8 mouse cellular contexts compared by ENCODE assay signal in the genomic region with DNA sequence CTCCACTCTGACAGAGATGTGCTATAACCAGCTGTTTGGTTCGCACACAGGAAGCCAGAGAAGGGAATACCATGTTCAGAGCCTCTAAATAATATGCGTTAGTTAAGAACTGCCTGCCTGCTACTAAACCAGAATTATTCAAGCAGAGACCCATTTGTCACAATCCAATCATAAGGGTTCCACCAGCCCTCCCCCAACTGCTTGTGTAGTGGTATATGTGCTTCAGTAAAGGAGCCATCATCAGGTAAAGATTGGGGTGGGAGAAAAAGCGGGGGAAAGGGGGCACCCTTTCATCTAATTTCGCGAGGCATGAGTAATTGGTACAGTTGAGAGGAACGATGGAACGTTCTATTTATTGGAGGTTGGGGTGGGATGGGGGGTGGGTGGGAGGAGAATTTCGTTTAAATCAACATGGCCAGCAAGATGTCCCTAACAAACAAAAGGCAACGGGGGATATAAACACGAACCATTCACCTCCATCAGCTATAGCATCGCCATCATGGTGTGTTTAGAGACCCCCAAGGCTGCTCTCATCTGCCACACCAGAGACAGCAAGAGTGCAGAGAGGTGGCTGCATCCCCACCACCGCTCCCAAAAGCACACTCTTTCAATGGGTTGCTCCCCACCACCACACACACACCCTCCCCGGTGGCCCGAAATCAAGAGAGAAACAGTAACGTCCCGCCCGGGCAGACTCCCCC. TPM values are rescaled to one million over a fixed set of nuclear protein-coding genes. Genes with fewer than 3 reads are reported as not detected.
DNase-seq lines count a peak whose midpoint lies in the region; ATAC-seq and TF ChIP-seq lines count a peak whose summit lies in the region.

No protein-coding gene starts in this region.

- H3K9me3 ChIP-seq in heart, embryonic 10.5 days: no peaks in the 10 kb centered on the region
- no peaks in the 10 kb centered on the region for H3K9me3 ChIP-seq in hindbrain, embryonic 11.5 days (ENCODE audit: control insufficient read depth, low read length)
- no peaks in the 10 kb centered on the region for H3K9me3 ChIP-seq in midbrain, embryonic 11.5 days (ENCODE audit: control insufficient read depth, low read length)

- peak overlapping the region; percentile 70 for H3K4me2 ChIP-seq in hindbrain, embryonic 11.5 days (replicated peaks; ENCODE audit: low read depth, low read length)
- H3K4me2 ChIP-seq in midbrain, embryonic 11.5 days: peak overlapping the region; percentile 63

- H3K36me3 ChIP-seq in heart, embryonic 10.5 days: peaks cover 1% of the 10 kb centered on the region; the same call in 1 of the 2 replicates
- H3K36me3 ChIP-seq in thymus, adult 2 months (ENCODE audit: control insufficient read depth, insufficient read depth, low read length): no peaks in the 10 kb centered on the region
- H3K36me3 ChIP-seq in hindbrain, embryonic 11.5 days (ENCODE audit: control insufficient read depth, insufficient read depth, low read length): no peaks in the 10 kb centered on the region
- H3K36me3 ChIP-seq in midbrain, embryonic 11.5 days (ENCODE audit: control insufficient read depth, insufficient read depth, low read length): no peaks in the 10 kb centered on the region

- peak; percentile 36; the same call in 1 of the 2 replicates for ATAC-seq in hindbrain, embryonic 11.5 days (ENCODE audit: low FRiP score)
- ATAC-seq in midbrain, embryonic 11.5 days (ENCODE audit: low FRiP score): 0 out of 2 replicates have a peak, but pooled peaks have one; percentile 17

- intact Hi-C loops in heart, postnatal 25 days (cut with DNase I): loop anchor here (2.0 to 5.0 kb wide), 4 partner anchors 37 to 145 kb away; no protein-coding TSS in a partner anchor

- peaks cover 26% of the 10 kb centered on the region for H3K4me1 ChIP-seq in heart, embryonic 10.5 days
- H3K4me1 ChIP-seq in thymus, adult 2 months (replicated peaks; ENCODE audit: control insufficient read depth, insufficient read depth, low read length): peaks cover 7% of the 10 kb centered on the region
- H3K4me1 ChIP-seq in hindbrain, embryonic 11.5 days (replicated peaks; ENCODE audit: control insufficient read depth, insufficient read depth, low read length): peaks cover 3% of the 10 kb centered on the region; the same call in 1 of the 2 replicates
- peaks cover 13% of the 10 kb centered on the region for H3K4me1 ChIP-seq in midbrain, embryonic 11.5 days (ENCODE audit: control insufficient read depth, insufficient read depth, low read length)

- H3K9ac ChIP-seq in hindbrain, embryonic 11.5 days (ENCODE audit: low read depth, low read length): peak overlapping the region; percentile 83
- H3K9ac ChIP-seq in midbrain, embryonic 11.5 days (ENCODE audit: low read length): peak overlapping the region; percentile 89

- peak overlapping the region; percentile 99 for H3K4me3 ChIP-seq in heart, embryonic 10.5 days
- H3K4me3 ChIP-seq in thymus, adult 2 months (ENCODE audit: control insufficient read depth, insufficient read depth, low read length): peak overlapping the region; percentile 79
- peak overlapping the region; percentile 71 for H3K4me3 ChIP-seq in hindbrain, embryonic 11.5 days (ENCODE audit: low read depth, low read length)
- peak overlapping the region; percentile 91 for H3K4me3 ChIP-seq in midbrain, embryonic 11.5 days (ENCODE audit: low read depth, low read length)

- DNase-seq in heart, embryonic 10.5 days (ENCODE audit: low spot score): no peak
- DNase-seq in heart, postnatal 25 days (ENCODE audit: low spot score): no peak
- peak; percentile 11 for DNase-seq in thymus, adult 2 months
- no peak for DNase-seq in thymus, postnatal 10 days (ENCODE audit: low spot score in 2 of 2)
- DNase-seq in hindbrain, embryonic 11.5 days (ENCODE audit: low spot score): peak; percentile 34
- peak; percentile 95 for DNase-seq in midbrain, embryonic 11.5 days (ENCODE audit: low spot score, missing footprints)
- DNase-seq in natural killer cell, adult 2 months (ENCODE audit: low spot score in 2 of 2): no peak
- no peak for DNase-seq in spleen, adult 18-20 months

- TF ChIP-seq POLR2A in thymus, adult 2 months (IDR thresholded peaks at IDR 0.05; ENCODE audit: control insufficient read depth, extremely low read depth, insufficient read depth, low read length, poor library complexity): no peak

- no peak for TF ChIP-seq CTCF in thymus, adult 2 months (IDR thresholded peaks at IDR 0.05; ENCODE audit: borderline replicate concordance, control insufficient read depth, extremely low read depth, insufficient read depth, low read length, poor library complexity)

- WGBS in heart, embryonic 10.5 days: 4% methylated on average over 17 of the region's 17 CpGs
- WGBS in thymus, adult 2 months: 2% methylated on average over 17 of the region's 17 CpGs
- 3% methylated on average over 17 of the region's 17 CpGs for WGBS in hindbrain, embryonic 11.5 days
- WGBS in midbrain, embryonic 11.5 days: 3% methylated on average over 17 of the region's 17 CpGs

- peak overlapping the region; percentile 96 for H3K27ac ChIP-seq in heart, embryonic 10.5 days
- H3K27ac ChIP-seq in thymus, adult 2 months (ENCODE audit: control insufficient read depth, insufficient read depth, low read length): no peak overlapping the region
- peak overlapping the region; percentile 95 for H3K27ac ChIP-seq in hindbrain, embryonic 11.5 days (ENCODE audit: low read depth, low read length)
- H3K27ac ChIP-seq in midbrain, embryonic 11.5 days (ENCODE audit: low read depth, low read length): peak overlapping the region; percentile 91

- H3K27me3 ChIP-seq in heart, embryonic 10.5 days (ENCODE audit: insufficient read depth, poor library complexity, severe bottlenecking): no peaks in the 10 kb centered on the region
- H3K27me3 ChIP-seq in thymus, adult 2 months (ENCODE audit: control insufficient read depth, insufficient read depth, low read length): no peaks in the 10 kb centered on the region
- H3K27me3 ChIP-seq in hindbrain, embryonic 11.5 days (ENCODE audit: control insufficient read depth, insufficient read depth, low read length): no peaks in the 10 kb centered on the region
- no peaks in the 10 kb centered on the region for H3K27me3 ChIP-seq in midbrain, embryonic 11.5 days (ENCODE audit: control insufficient read depth, insufficient read depth, low read length)

RNA-seq across cellular contexts. Expression of gene Pias1, which starts 8.1 kb away (rescaled TPM):
- polyA plus RNA-seq in heart, embryonic 10.5 days (2016; fragmentation: Nextera tagmentation; extraction: Ambion mirVana): 40.8 and 43.8 TPM in 2 replicates
- total RNA-seq in heart, postnatal 25 days (2021): 10 to 100 TPM; 20.3 to 24.5 TPM
- 60.9 and 64.3 TPM in 2 replicates for polyA plus RNA-seq in thymus, adult 2 months (2012; rRNA removed)
- polyA plus RNA-seq in hindbrain, embryonic 11.5 days (2014; fragmentation: Nextera tagmentation; extraction: Ambion mirVana): 70.8 and 71.5 TPM in 2 replicates
- 73.3 and 74.5 TPM in 2 replicates for polyA plus RNA-seq in midbrain, embryonic 11.5 days (2014; fragmentation: Nextera tagmentation; extraction: Ambion mirVana)

Comparison
In these comparisons a context has a peak if more than half of its experiments do, and no peak if none do; other contexts are left out.
1. DNase-seq: peak in thymus, adult 2 months (single experiment), hindbrain, embryonic 11.5 days (single experiment) and midbrain, embryonic 11.5 days (single experiment); none in heart, embryonic 10.5 days (single experiment), heart, postnatal 25 days (single experiment), thymus, postnatal 10 days (0 of 2), natural killer cell, adult 2 months (0 of 2) and spleen, adult 18-20 months (0 of 2).
2. Peak in every context shown above with its lines, with median percentiles within 50 percentile points of each other: H3K4me3 ChIP-seq.